Mouse (Mus musculus) cortical plate, adult 2 months (tissue): ENCODE results near the gene Zfyve1.

Experiments
- CTCF ChIP-seq: fragments of 200-500 bp; IDR thresholded peaks from 2 replicates; pipeline ENCODE4 v1.5.1; 2011; ENCODE audit warnings: mild to moderate bottlenecking, control low read depth, low read length; ENCODE audit not compliant: insufficient read depth; ENCODE audit errors: extremely low read depth
- POLR2A ChIP-seq: fragments of 200-500 bp; IDR thresholded peaks from 2 replicates; pipeline ENCODE4 v1.6.1; 2011; ENCODE audit warnings: mild to moderate bottlenecking, low read length, control low read depth; ENCODE audit not compliant: insufficient read depth; ENCODE audit errors: extremely low read depth

DNA sequence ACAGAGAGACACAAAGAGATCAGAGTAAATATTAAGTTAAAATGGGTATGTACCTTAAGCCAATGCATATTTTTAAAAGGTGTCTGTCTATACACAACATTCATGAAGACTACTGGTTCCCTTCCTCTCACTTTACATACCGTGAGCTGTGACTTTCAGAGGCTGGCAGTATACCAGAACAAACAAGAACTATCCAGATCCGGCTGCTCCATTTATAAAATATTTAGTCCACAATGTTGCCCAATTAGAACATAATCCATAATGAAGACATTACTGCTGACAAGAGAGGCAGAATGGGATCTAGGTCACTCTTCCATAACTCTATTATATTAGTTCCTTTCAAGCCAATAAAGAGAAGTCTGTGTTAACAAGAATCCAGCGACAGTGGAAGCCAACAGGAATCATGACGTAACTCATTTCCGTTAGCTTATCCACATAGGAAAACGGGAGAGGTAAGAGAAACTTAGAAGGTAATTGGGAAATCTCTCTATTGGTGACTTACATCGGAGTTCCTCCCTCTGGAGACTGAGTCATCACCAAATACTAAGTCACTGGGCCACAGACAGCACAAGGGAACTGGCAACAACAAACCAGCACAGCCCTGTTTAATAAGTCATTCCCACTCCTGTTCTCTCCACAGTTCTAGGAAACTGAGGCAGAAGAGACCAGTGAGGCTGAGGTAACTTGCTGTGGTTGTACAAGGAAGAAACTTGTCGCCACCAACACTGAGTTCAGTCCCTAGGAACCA, 5.1 kb downstream of the Zfyve1 start:
- TF ChIP-seq CTCF (no peak), POLR2A (no peak)
